Mouse (Mus musculus) C2C12 (cell line): Measurements from ENCODE around the gene Ikbke.

Experiments
- CEBPB ChIP-seq: IDR thresholded peaks from one replicate; pipeline ENCODE4 v1.6.1; 2011; ENCODE audit warnings: low read depth, mild to moderate bottlenecking, control low read depth, moderate library complexity
- CTCF ChIP-seq: IDR thresholded peaks from one replicate; pipeline ENCODE4 v1.5.1; 2011; ENCODE audit not compliant: control insufficient read depth, insufficient read depth, insufficient read length
- FOSL1 ChIP-seq: IDR thresholded peaks from one replicate; pipeline ENCODE4 v1.8.0; 2011; ENCODE audit warnings: mild to moderate bottlenecking, low read length; ENCODE audit not compliant: poor library complexity, insufficient read depth, severe bottlenecking
- MAX ChIP-seq: IDR thresholded peaks from one replicate; pipeline ENCODE4 v1.6.1; 2011; ENCODE audit warnings: mild to moderate bottlenecking, control low read depth
- MYOG ChIP-seq: IDR thresholded peaks from one replicate; pipeline ENCODE4 v1.6.1; 2011; ENCODE audit not compliant: control insufficient read depth, insufficient read length; ENCODE audit errors: extremely low read depth
- USF1 ChIP-seq: IDR thresholded peaks from one replicate; pipeline ENCODE4 v1.6.1; 2011; ENCODE audit warnings: low read depth, mild to moderate bottlenecking, control low read depth, moderate library complexity

GRCm38 (mm10) chr1:131212956-131213355 is 66.5 kb downstream of the Ikbke start:
- no peak for TF ChIP-seq CTCF
- no peak for TF ChIP-seq USF1
- no peak for TF ChIP-seq MYOG
- no peak for TF ChIP-seq MAX
- TF ChIP-seq CEBPB, result no peak
- no peak for TF ChIP-seq FOSL1
